Mouse (Mus musculus) C2C12 (cell line): ENCODE measurements around the gene Gsg1l.

ENCODE experiments used
- CEBPB ChIP-seq: IDR thresholded peaks from one replicate; pipeline ENCODE4 v1.6.1; 2011; ENCODE audit warnings: low read depth, mild to moderate bottlenecking, control low read depth, moderate library complexity
- CTCF ChIP-seq: IDR thresholded peaks from one replicate; pipeline ENCODE4 v1.5.1; 2011; ENCODE audit not compliant: control insufficient read depth, insufficient read depth, insufficient read length
- FOSL1 ChIP-seq: IDR thresholded peaks from one replicate; pipeline ENCODE4 v1.8.0; 2011; ENCODE audit warnings: mild to moderate bottlenecking, low read length; ENCODE audit not compliant: poor library complexity, insufficient read depth, severe bottlenecking
- MAX ChIP-seq: IDR thresholded peaks from one replicate; pipeline ENCODE4 v1.6.1; 2011; ENCODE audit warnings: mild to moderate bottlenecking, control low read depth
- MYOD1 ChIP-seq: IDR thresholded peaks from one replicate; pipeline ENCODE4 v1.6.1; 2011; ENCODE audit warnings: low read depth; ENCODE audit not compliant: control insufficient read depth, insufficient read length
- MYOG ChIP-seq: IDR thresholded peaks from one replicate; pipeline ENCODE4 v1.6.1; 2011; ENCODE audit not compliant: control insufficient read depth, insufficient read length; ENCODE audit errors: extremely low read depth
- USF1 ChIP-seq: IDR thresholded peaks from one replicate; pipeline ENCODE4 v1.6.1; 2011; ENCODE audit warnings: low read depth, mild to moderate bottlenecking, control low read depth, moderate library complexity

DNA sequence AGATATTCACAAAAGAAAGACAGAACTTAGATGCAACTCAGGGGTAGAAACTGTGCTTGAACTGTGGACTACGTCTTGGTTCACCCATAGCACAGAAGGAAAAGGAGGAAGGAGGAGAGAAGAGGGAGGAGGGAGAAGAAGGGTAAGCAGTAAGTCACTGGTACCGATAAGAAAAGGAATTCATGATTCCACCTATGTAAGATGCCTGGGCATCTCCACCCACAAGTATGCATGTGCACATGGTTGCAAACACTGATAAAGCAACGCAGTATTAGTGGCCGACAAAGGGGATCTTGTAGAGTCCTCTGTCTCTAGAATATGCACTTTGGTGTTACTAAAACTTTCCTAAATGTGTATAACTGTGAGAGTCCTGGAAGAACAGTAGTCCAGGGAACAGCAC is 64.8 kb downstream of the Gsg1l start:
- TF ChIP-seq MYOG (no peak), CTCF (no peak), CEBPB (no peak), MAX (no peak), USF1 (no peak), MYOD1 (no peak), FOSL1 (no peak)
